In the genomic region with DNA sequence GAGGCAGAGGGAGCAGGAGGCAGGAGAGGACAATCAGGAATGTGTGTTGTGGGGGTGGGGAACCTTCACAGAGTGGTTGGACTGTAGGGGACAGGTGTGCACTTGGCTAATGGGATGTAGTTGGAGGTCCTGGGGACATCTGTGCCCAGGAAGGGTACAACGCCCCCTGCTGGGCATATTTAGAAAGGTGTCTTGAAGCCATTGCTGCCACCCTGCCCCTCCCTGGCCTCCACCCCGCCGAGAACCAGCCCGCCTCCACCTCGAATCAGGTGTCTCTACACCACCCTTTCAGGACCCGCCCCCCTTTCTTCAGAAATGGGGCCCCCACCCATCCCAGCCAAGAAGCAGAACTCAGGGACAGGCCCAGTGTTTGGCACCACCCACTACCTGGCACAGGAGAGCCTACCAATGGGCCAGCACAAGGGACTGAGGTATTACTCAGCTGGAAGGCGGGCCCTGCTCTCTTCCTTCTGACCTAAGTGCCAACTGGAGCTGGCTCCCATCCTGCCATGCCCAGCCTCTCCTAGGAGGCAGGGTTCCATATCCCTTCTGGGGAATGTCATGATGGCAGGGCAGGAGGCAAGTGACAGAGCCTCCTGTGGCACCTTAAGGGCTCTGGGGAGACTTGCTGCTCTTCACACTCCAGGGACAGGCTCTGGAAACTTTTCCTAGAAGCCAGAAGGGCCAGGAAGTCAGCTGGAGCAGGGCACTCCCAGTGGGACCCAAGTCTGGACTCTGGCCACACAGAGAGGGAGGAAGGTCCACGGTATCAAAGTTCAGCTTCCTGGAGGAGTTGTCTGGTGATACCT, we compare ENCODE assay signal across 8 mouse cellular contexts.
DNase-seq lines count a peak whose midpoint lies in the region; ATAC-seq lines count a peak whose summit lies in the region.

No protein-coding gene starts in this region.

- peaks cover 71% of the 10 kb centered on the region for H3K27me3 ChIP-seq in liver, embryonic 13.5 days

- peak; percentile 49 for DNase-seq in ovary, adult 18-20 months (ENCODE audit: low spot score)
- no peak for DNase-seq in ovary, postnatal 10 days (ENCODE audit: low spot score)
- DNase-seq in heart, postnatal 36 days = peak; percentile 67 to 69
- peak; percentile 16 for DNase-seq in liver, embryonic 13.5 days
- DNase-seq in retina, postnatal 1 day = peak; percentile 74
- DNase-seq in Muller cell, postnatal 12 days (ENCODE audit: inconsistent ontology term) = no peak
- DNase-seq in layer of hippocampus, postnatal 25 days (ENCODE audit: extremely low spot score in 1 of 2, low spot score in 1 of 2) = no peak

- WGBS in liver, embryonic 13.5 days (ENCODE audit: insufficient replicate concordance) = 15% methylated on average over 7 of the region's 8 CpGs

- intact Hi-C loops in heart, postnatal 36 days (cut with DNase I) = loop anchor here (2.0 kb wide), 4 partner anchors 22 to 160 kb away; no protein-coding TSS in a partner anchor

- ATAC-seq in common myeloid progenitor, adult 5-6 weeks (replicated peaks; ENCODE audit: low read depth, poor library complexity, severe bottlenecking) = peak; percentile 46
- ATAC-seq in liver, embryonic 13.5 days (ENCODE audit: low read depth) = no peak

- no peaks in the 10 kb centered on the region for H3K9me3 ChIP-seq in liver, embryonic 13.5 days (replicated peaks)

- H3K9ac ChIP-seq in liver, embryonic 13.5 days = no peak overlapping the region

- H3K4me2 ChIP-seq in liver, embryonic 13.5 days = no peak overlapping the region

- H3K4me1 ChIP-seq in liver, embryonic 13.5 days (replicated peaks) = peaks cover 19% of the 10 kb centered on the region

- H3K27ac ChIP-seq in liver, embryonic 13.5 days = no peak overlapping the region

- no peak overlapping the region for H3K4me3 ChIP-seq in liver, embryonic 13.5 days (replicated peaks)

- no peaks in the 10 kb centered on the region for H3K36me3 ChIP-seq in liver, embryonic 13.5 days

Comparison
In these comparisons a context has a peak if more than half of its experiments do, and no peak if none do; other contexts are left out.
1. DNase-seq: peak in ovary, adult 18-20 months (single experiment), heart, postnatal 36 days (2 of 2), liver, embryonic 13.5 days (single experiment) and retina, postnatal 1 day (single experiment); none in ovary, postnatal 10 days (single experiment), Muller cell, postnatal 12 days (single experiment) and layer of hippocampus, postnatal 25 days (0 of 2).